23 mouse cellular contexts compared by ENCODE assay signal in genomic region chr2:181033310-181033709, GRCm38 (mm10). TPM values are rescaled to one million over a fixed set of nuclear protein-coding genes. Genes with fewer than 3 reads are reported as not detected.
DNase-seq lines count a peak whose midpoint lies in the region; ATAC-seq and TF ChIP-seq lines count a peak whose summit lies in the region.
"Had no signal": no experiment of that assay in that cellular context is flagged by ENCODE, and none has a peak within 500 bp of the region (broad histone marks: within the 10 kb centered on the region; RNA-seq: fewer than 3 reads in every experiment).

No protein-coding gene starts in this region.

- DNase-seq in heart, adult 8-10 months (ENCODE audit: low spot score): no peak
- peak; percentile 76 for DNase-seq in lung, embryonic 14.5 days
- DNase-seq in lung, adult 2 months: no peak
- peak; percentile 5 for DNase-seq in NIH3T3 (ENCODE audit: low read depth)
- DNase-seq: adrenal gland, postnatal 25 days; B cell, adult 2 months; cerebellum, adult 11 months; cerebellum, postnatal 36 days; gastrocnemius, adult 2 months; kidney, adult 8-10 months; kidney, postnatal 25 days had no signal

- no peak overlapping the region for H3K4me2 ChIP-seq in heart, embryonic 13.5 days
- H3K4me2 ChIP-seq in lung, embryonic 14.5 days: no peak overlapping the region
- H3K4me2 ChIP-seq in hindbrain, embryonic 13.5 days: no peak overlapping the region
- H3K4me2 ChIP-seq: forebrain, embryonic 12.5 days; hindbrain, embryonic 12.5 days; midbrain, embryonic 13.5 days; neural tube, embryonic 12.5 days; stomach, embryonic 15.5 days had no signal

- H3K27ac ChIP-seq in heart, embryonic 13.5 days (replicated peaks): no peak overlapping the region
- no peak overlapping the region for H3K27ac ChIP-seq in lung, embryonic 14.5 days (ENCODE audit: low read depth)
- H3K27ac ChIP-seq in hindbrain, embryonic 13.5 days: no peak overlapping the region
- H3K27ac ChIP-seq: forebrain, embryonic 12.5 days; gastrocnemius, adult 2 months; hindbrain, embryonic 12.5 days; liver, embryonic 14.5 days; midbrain, embryonic 13.5 days; neural tube, embryonic 12.5 days; stomach, embryonic 15.5 days had no signal

- no peaks in the 10 kb centered on the region for H3K9me3 ChIP-seq in heart, embryonic 13.5 days
- no peaks in the 10 kb centered on the region for H3K9me3 ChIP-seq in lung, embryonic 14.5 days (ENCODE audit: low read depth, low read length)
- H3K9me3 ChIP-seq in hindbrain, embryonic 13.5 days: no peaks in the 10 kb centered on the region
- H3K9me3 ChIP-seq: forebrain, embryonic 12.5 days; hindbrain, embryonic 12.5 days; midbrain, embryonic 13.5 days; neural tube, embryonic 12.5 days; stomach, embryonic 15.5 days had no signal

- peaks cover 23% of the 10 kb centered on the region for H3K4me1 ChIP-seq in heart, embryonic 13.5 days
- no peaks in the 10 kb centered on the region for H3K4me1 ChIP-seq in lung, embryonic 14.5 days (ENCODE audit: insufficient read depth)
- no peaks in the 10 kb centered on the region for H3K4me1 ChIP-seq in lung, adult 2 months (ENCODE audit: control insufficient read depth, insufficient read depth, low read length)
- H3K4me1 ChIP-seq in hindbrain, embryonic 13.5 days (replicated peaks): peaks cover 33% of the 10 kb centered on the region

- no peaks in the 10 kb centered on the region for H3K36me3 ChIP-seq in heart, embryonic 13.5 days
- H3K36me3 ChIP-seq in lung, embryonic 14.5 days (ENCODE audit: insufficient read depth): no peaks in the 10 kb centered on the region
- H3K36me3 ChIP-seq in hindbrain, embryonic 13.5 days: peaks cover 74% of the 10 kb centered on the region
- H3K36me3 ChIP-seq: stomach, embryonic 15.5 days had no signal

- TF ChIP-seq POLR2A in lung, adult 2 months (IDR thresholded peaks at IDR 0.05; ENCODE audit: borderline replicate concordance, extremely low read depth, low read depth, low read length): no peak

- H3K4me3 ChIP-seq in heart, embryonic 13.5 days: no peak overlapping the region
- H3K4me3 ChIP-seq in lung, embryonic 14.5 days (ENCODE audit: low read depth, low read length): no peak overlapping the region
- H3K4me3 ChIP-seq in lung, adult 2 months (replicated peaks; ENCODE audit: extremely low read depth, low read depth, low read length): no peak overlapping the region
- H3K4me3 ChIP-seq in hindbrain, embryonic 13.5 days: no peak overlapping the region
- H3K4me3 ChIP-seq: forebrain, embryonic 12.5 days; gastrocnemius, adult 2 months; hindbrain, embryonic 12.5 days; midbrain, embryonic 13.5 days; neural tube, embryonic 12.5 days; stomach, embryonic 15.5 days had no signal

- H3K9ac ChIP-seq in heart, embryonic 13.5 days: 0 out of 2 replicates have a peak overlapping the region, but pooled peaks have one; percentile 24
- H3K9ac ChIP-seq in lung, embryonic 14.5 days: no peak overlapping the region
- H3K9ac ChIP-seq in hindbrain, embryonic 13.5 days: no peak overlapping the region
- H3K9ac ChIP-seq: forebrain, embryonic 12.5 days; hindbrain, embryonic 12.5 days; liver, embryonic 14.5 days; midbrain, embryonic 13.5 days; neural tube, embryonic 12.5 days; stomach, embryonic 15.5 days had no signal

- WGBS in heart, embryonic 13.5 days: 14% methylated on average over 6 of the region's 6 CpGs
- WGBS in lung, embryonic 14.5 days: 24% methylated on average over 6 of the region's 6 CpGs
- WGBS in lung, adult 2 months: 39% methylated on average over 6 of the region's 6 CpGs
- WGBS in hindbrain, embryonic 13.5 days: 58% methylated on average over 6 of the region's 6 CpGs

- TF ChIP-seq CTCF in lung, embryonic 14.5 days (IDR thresholded peaks at IDR 0.05; ENCODE audit: low read depth): no peak
- no peak for TF ChIP-seq CTCF in lung, adult 2 months (IDR thresholded peaks at IDR 0.05; ENCODE audit: insufficient read depth, low read length)

- ATAC-seq in heart, embryonic 13.5 days (ENCODE audit: extremely low read depth, insufficient number of reproducible peaks, low FRiP score, low TSS enrichment): no peak
- ATAC-seq in lung, embryonic 14.5 days (ENCODE audit: insufficient read depth): peak; percentile 68; the same call in 1 of the 2 replicates
- ATAC-seq in megakaryocyte progenitor cell, adult 5-6 weeks (replicated peaks; ENCODE audit: poor library complexity): peak; percentile 53; the same call in 1 of the 2 replicates
- ATAC-seq in hindbrain, embryonic 13.5 days (ENCODE audit: low FRiP score): no peak
- ATAC-seq: midbrain, embryonic 13.5 days; Patski had no signal

- peaks cover 99% of the 10 kb centered on the region for H3K27me3 ChIP-seq in heart, embryonic 13.5 days (replicated peaks)
- peaks cover 23% of the 10 kb centered on the region for H3K27me3 ChIP-seq in lung, embryonic 14.5 days (ENCODE audit: insufficient read depth, low read length)
- H3K27me3 ChIP-seq in hindbrain, embryonic 13.5 days: peaks cover 18% of the 10 kb centered on the region
- H3K27me3 ChIP-seq: midbrain, embryonic 13.5 days; neural tube, embryonic 12.5 days had no signal

RNA-seq across cellular contexts. Expression of gene Chrna4, which starts 10.0 kb away (rescaled TPM):
- 0.37 and 0.48 TPM in 2 replicates for polyA plus RNA-seq in heart, embryonic 13.5 days (2015; fragmentation: Nextera tagmentation; extraction: Ambion mirVana)
- total RNA-seq in heart, adult 8-10 months (2022): not detected
- 0.55 and 1.3 TPM in 2 replicates for polyA plus RNA-seq in lung, embryonic 14.5 days (2014; fragmentation: Nextera tagmentation; extraction: Ambion mirVana)
- 0.02 TPM in 1 of 2 replicates, not detected in the other for polyA plus RNA-seq in lung, adult 2 months (2012; rRNA removed)
- not detected in 2 replicates for total RNA-seq in megakaryocyte progenitor cell, adult 5-6 weeks (2015)
- not detected in 2 replicates for total RNA-seq in megakaryocyte progenitor cell, adult 5-6 weeks (2017)
- polyA plus RNA-seq in hindbrain, embryonic 13.5 days (2015; fragmentation: Nextera tagmentation; extraction: Ambion mirVana): 33.6 and 37.0 TPM in 2 replicates
- total RNA-seq: gastrocnemius, adult 2 months; granulocyte monocyte progenitor cell, adult 5-6 weeks; megakaryocyte, adult 5-6 weeks had no signal

RNA-seq across cellular contexts. Expression of gene Col20a1, which starts 47.0 kb away (rescaled TPM):
- polyA plus RNA-seq in heart, embryonic 13.5 days (2015; fragmentation: Nextera tagmentation; extraction: Ambion mirVana): 0.24 and 0.33 TPM in 2 replicates
- under 1 TPM; 0.19 to 0.75 (median 0.28) TPM for total RNA-seq in heart, adult 8-10 months (2022)
- 0.11 and 0.17 TPM in 2 replicates for polyA plus RNA-seq in lung, embryonic 14.5 days (2014; fragmentation: Nextera tagmentation; extraction: Ambion mirVana)
- 3.2 TPM in 2 replicates for polyA plus RNA-seq in lung, adult 2 months (2012; rRNA removed)
- total RNA-seq in megakaryocyte progenitor cell, adult 5-6 weeks (2015): 0.12 and 0.42 TPM in 2 replicates
- 0.10 TPM in 1 of 2 replicates, not detected in the other for total RNA-seq in megakaryocyte progenitor cell, adult 5-6 weeks (2017)
- polyA plus RNA-seq in hindbrain, embryonic 13.5 days (2015; fragmentation: Nextera tagmentation; extraction: Ambion mirVana): 0.61 and 0.78 TPM in 2 replicates

Comparison
In these comparisons a context has a peak if more than half of its experiments do, and no peak if none do; other contexts are left out.
1. DNase-seq: peak in lung, embryonic 14.5 days (single experiment) and NIH3T3 (single experiment); none in heart, adult 8-10 months (single experiment) and lung, adult 2 months (single experiment).
2. ATAC-seq: peak in lung, embryonic 14.5 days (single experiment) and megakaryocyte progenitor cell, adult 5-6 weeks (single experiment); none in heart, embryonic 13.5 days (single experiment) and hindbrain, embryonic 13.5 days (single experiment).
3. RNA of gene Chrna4, which starts 10.0 kb away (polyA plus RNA-seq): 33.6 to 37.0 TPM in hindbrain, embryonic 13.5 days; 0.55 to 1.3 TPM in lung, embryonic 14.5 days, 0.37 to 0.48 TPM in heart, embryonic 13.5 days and 0.02 TPM in lung, adult 2 months; every median in the first group is over 10 times any median in the second.